Mouse (Mus musculus): ENCODE measurements at regions not wholly inside any gene's neighbourhood (a gene's known extent, or its start where the extent isn't known, plus 50 kb on each side); places are given as distances from the start of the nearest gene placed in this dataset.

- TF ChIP-seq POLR2A (IDR thresholded peaks at IDR 0.05; ENCODE audit: borderline replicate concordance, extremely low read depth, low read depth, low read length) (no peak), CTCF (IDR thresholded peaks at IDR 0.05; ENCODE audit: insufficient read depth, low read length) (no peak)
Observed at GRCm38 (mm10) chr9:94287559-94287958, 250.3 kb downstream of the 1190002N15Rik start.
